Mouse (Mus musculus) limb, embryonic 15.5 days (tissue): ENCODE measurements at regions not wholly inside any gene's neighbourhood (a gene's known extent, or its start where the extent isn't known, plus 50 kb on each side); places are given as distances from the start of the nearest gene placed in this dataset.

Experiments
- ATAC-seq: fragments of 200-750 bp; cut with Nextera tagmentation; 2 replicates; pipeline ENCODE4 v1.8.0; 2017; ENCODE audit warnings: low read depth, moderate TSS enrichment; ENCODE audit not compliant: insufficient number of reproducible peaks, low FRiP score, low TSS enrichment
- H3K27ac ChIP-seq: fragments of 300-500 bp; sonication (generic); 2 replicates; pipeline ENCODE4 v1.5.1; 2015; ENCODE audit warnings: moderate library complexity, mild to moderate bottlenecking, inconsistent platforms
- H3K27me3 ChIP-seq: fragments of 300-500 bp; sonication (generic); 2 replicates; pipeline ENCODE4 v1.6.1; 2015; ENCODE audit warnings: inconsistent platforms
- H3K36me3 ChIP-seq: fragments of 300-500 bp; sonication (generic); 2 replicates; pipeline ENCODE4 v1.6.1; 2015; ENCODE audit warnings: inconsistent platforms
- H3K4me1 ChIP-seq: fragments of 300-500 bp; sonication (generic); 2 replicates; pipeline ENCODE4 v1.6.1; 2015; ENCODE audit warnings: inconsistent platforms
- H3K4me2 ChIP-seq: fragments of 300-500 bp; sonication (generic); 2 replicates; pipeline ENCODE4 v1.6.1; 2015; ENCODE audit warnings: mild to moderate bottlenecking, inconsistent platforms
- H3K4me3 ChIP-seq: fragments of 300-500 bp; sonication (generic); 2 replicates; pipeline ENCODE4 v1.5.1; 2015; ENCODE audit warnings: mild to moderate bottlenecking, inconsistent platforms
- H3K9ac ChIP-seq: fragments of 300-500 bp; sonication (generic); 2 replicates; pipeline ENCODE4 v1.6.1; 2015; ENCODE audit warnings: inconsistent platforms
- H3K9me3 ChIP-seq: fragments of 300-500 bp; sonication (generic); 2 replicates; pipeline ENCODE4 v1.6.1; 2016; ENCODE audit warnings: inconsistent platforms
- WGBS: fragments of 180-500 bp; shearing (Covaris S2); methylation state at CpG from one replicate; pipeline ENCODE4 v1.1.7; 2015; 5-methylcytosine and 5-hydroxymethylcytosine counted together

DNA sequence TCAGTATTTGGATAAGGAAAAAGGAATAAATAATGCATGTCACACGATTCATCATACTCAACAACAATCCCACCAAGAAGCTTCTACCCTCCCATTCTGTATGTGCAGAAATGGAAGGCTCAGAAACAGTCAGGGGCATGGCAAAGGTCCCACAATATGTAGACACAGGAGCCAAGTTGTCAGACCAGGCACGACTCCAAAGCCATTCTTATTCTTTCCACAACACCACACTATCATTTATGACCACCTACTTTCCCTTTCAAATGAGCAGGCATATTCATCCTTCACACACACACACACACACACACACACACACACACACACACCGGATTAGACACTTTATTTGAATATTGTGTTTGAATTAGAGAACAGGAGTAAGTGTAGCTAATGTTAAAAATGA is 232.0 kb downstream of the Rab28 start:
- no peak for ATAC-seq
- H3K27me3 ChIP-seq, result no peaks in the 10 kb centered on the region

DNA sequence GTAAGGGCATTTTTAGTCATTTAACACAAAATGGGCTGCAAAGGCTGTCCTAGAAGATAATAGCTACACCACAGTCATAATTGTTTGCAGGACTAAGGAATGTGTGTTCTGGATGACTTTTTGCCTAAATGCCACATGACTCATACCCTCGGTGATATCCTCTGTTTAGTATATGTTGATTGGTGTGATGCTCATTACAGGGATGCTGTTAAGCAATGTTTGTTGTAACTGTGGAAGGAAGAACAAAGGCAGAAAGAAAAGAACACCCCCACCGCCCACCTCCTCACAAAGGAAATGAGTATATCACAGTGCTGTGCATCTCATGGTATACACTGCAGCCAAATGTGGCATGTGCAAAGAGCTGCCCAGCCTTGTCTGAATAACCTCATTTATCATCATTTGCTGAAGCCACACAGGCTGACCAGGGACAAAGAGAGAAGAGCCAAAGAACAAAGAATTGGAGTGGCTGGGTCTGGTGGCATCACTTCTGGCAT is 262.4 kb downstream of the Rab28 start:
- Histone ChIP-seq H3K4me2 (no peak overlapping the region), H3K36me3 (no peaks in the 10 kb centered on the region), H3K9me3 (no peaks in the 10 kb centered on the region), H3K4me1 (no peaks in the 10 kb centered on the region), H3K27me3 (no peaks in the 10 kb centered on the region), H3K4me3 (no peak overlapping the region), H3K27ac (no peak overlapping the region), H3K9ac (no peak overlapping the region)
- no peak for ATAC-seq
- 58% methylated on average over 2 of the region's 2 CpGs for WGBS

More for the DNA sequence above, 232.0 kb downstream of the Rab28 start:
- Histone ChIP-seq H3K4me3 (no peak overlapping the region), H3K4me1 (no peaks in the 10 kb centered on the region), H3K36me3 (no peaks in the 10 kb centered on the region), H3K9me3 (no peaks in the 10 kb centered on the region), H3K9ac (no peak overlapping the region), H3K27ac (no peak overlapping the region), H3K4me2 (no peak overlapping the region)
- 65% methylated on average over 3 of the region's 3 CpGs for WGBS

DNA sequence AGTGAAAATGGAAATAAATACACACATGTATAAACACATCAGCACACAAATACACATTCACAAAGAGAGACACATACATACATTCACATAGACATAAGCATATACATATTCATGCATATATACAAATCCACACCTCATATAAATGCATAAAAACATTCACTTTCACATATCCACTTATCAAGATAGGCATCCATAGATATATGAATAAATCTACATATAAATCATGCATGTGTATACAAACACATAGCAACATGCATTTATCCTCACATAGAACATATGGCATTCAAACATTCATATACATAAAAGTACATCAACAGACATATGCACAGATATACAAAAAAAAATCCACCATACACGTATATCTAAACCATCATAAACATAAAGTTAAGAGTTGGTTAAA is 266.9 kb downstream of the Rab28 start:
- no peaks in the 10 kb centered on the region for H3K9me3 ChIP-seq
- ATAC-seq, result no peak
- no peak overlapping the region for H3K4me3 ChIP-seq
- no peaks in the 10 kb centered on the region for H3K27me3 ChIP-seq
- H3K27ac ChIP-seq, result no peak overlapping the region
- no peaks in the 10 kb centered on the region for H3K4me1 ChIP-seq
- WGBS, result 76% methylated on average over 1 of the region's 1 CpGs
- no peak overlapping the region for H3K9ac ChIP-seq
- no peak overlapping the region for H3K4me2 ChIP-seq
- no peaks in the 10 kb centered on the region for H3K36me3 ChIP-seq

DNA sequence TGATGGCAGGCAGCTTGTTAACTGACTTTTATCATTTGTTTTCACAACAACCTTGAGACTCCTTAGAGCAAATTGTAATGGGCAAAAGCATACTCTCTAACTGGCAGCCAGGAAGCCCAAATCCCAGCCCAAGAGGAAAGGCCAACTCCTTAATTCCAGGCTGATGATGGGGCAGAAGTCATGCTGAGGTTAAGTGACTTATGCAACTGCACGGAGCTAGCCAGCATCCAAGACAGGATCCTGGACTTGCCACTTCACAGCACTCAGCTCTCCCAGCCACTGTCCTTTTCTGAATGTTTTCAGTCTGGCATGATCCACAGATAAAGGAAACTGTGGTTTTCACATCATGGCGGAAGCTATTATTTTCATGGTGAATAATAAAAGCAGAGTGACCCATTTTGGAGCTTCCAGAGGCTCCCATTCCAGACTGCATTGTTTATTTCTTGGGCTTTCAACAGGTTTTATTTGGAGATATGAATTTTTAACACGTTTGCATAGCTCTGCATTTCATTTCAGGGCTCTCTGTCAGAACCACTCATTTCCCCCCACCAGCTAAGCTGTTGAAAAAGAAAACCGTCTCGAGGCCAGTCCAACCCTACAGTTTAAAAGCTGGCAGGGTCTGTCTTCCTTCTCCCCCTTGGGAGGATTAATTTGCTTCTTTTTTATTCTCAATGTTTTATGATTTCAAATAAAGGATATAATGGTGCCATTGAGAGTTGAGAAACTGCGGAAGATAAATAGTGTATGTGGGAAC is 288.7 kb downstream of the Rab28 start:
- Histone ChIP-seq H3K4me1 (no peaks in the 10 kb centered on the region), H3K36me3 (no peaks in the 10 kb centered on the region), H3K9ac (no peak overlapping the region), H3K27ac (no peak overlapping the region), H3K4me3 (no peak overlapping the region), H3K27me3 (no peaks in the 10 kb centered on the region), H3K4me2 (no peak overlapping the region), H3K9me3 (no peaks in the 10 kb centered on the region)
- 50% methylated on average over 6 of the region's 6 CpGs for WGBS
- no peak for ATAC-seq

DNA sequence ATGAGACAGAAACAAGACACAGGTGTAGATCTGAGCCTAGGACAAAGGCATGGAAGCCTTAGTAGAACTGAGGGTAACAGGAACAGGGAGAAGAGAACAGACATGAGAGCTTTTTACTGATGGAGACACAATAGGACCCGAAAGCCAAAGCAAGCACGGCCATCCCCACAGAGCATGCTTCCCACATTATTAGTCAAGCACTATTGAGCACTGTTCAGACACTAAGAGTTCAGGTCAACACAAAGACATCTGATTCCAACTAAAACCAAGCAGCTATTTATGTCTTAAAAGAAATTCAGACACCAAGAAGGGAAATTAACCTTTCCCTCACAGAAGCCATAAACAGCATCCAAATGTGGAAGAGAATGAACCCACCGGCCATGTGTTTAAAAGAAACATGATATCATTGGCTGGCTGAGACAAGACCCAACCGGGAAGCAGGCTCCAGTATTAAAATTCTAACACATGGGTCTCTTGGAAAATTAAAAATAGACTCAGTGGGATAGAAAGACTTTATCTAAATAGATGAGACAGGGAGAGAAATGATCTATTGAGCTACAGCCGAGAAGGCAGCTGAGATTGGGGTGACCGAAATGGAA is 298.8 kb downstream of the Rab28 start:
- no peaks in the 10 kb centered on the region for H3K36me3 ChIP-seq
- 54% methylated on average over 6 of the region's 6 CpGs for WGBS
- no peak for ATAC-seq

DNA sequence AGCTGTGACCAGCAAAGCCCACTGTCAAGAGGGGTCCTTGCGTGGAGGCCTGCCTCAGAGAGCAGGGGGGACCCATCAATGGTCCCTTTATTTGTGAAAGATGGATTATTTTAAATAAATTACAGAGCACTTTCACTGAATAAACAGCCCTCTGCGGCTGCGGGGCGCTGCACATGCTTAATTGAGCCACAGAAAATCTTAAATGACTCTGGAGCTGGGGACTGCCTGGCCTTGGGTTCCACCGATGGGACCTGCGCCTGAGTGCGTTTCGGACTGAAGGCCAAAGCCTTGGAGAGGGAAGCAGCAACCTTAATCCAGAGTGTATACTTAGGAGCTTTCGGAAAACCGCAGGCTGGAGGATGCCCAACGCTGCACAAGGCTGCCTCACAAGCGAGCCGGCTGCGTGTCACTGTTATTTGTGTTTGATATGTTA is 315.1 kb downstream of the Rab28 start:
- 53% methylated on average over 14 of the region's 14 CpGs for WGBS
- no peak overlapping the region for H3K4me2 ChIP-seq
- no peaks in the 10 kb centered on the region for H3K9me3 ChIP-seq
- H3K9ac ChIP-seq, result no peak overlapping the region
- 0 out of 2 replicates have a peak, but pooled peaks cover 2% of the 10 kb centered on the region for H3K4me1 ChIP-seq
- no peak overlapping the region for H3K4me3 ChIP-seq
- no peaks in the 10 kb centered on the region for H3K36me3 ChIP-seq
- H3K27me3 ChIP-seq, result no peaks in the 10 kb centered on the region
- no peak overlapping the region for H3K27ac ChIP-seq
- peak; percentile 52; the same call in 1 of the 2 replicates for ATAC-seq

More for the DNA sequence above, 298.8 kb downstream of the Rab28 start:
- Histone ChIP-seq H3K27me3 (no peaks in the 10 kb centered on the region), H3K27ac (no peak overlapping the region), H3K9ac (no peak overlapping the region), H3K9me3 (no peaks in the 10 kb centered on the region), H3K4me3 (no peak overlapping the region), H3K4me1 (no peaks in the 10 kb centered on the region), H3K4me2 (no peak overlapping the region)

DNA sequence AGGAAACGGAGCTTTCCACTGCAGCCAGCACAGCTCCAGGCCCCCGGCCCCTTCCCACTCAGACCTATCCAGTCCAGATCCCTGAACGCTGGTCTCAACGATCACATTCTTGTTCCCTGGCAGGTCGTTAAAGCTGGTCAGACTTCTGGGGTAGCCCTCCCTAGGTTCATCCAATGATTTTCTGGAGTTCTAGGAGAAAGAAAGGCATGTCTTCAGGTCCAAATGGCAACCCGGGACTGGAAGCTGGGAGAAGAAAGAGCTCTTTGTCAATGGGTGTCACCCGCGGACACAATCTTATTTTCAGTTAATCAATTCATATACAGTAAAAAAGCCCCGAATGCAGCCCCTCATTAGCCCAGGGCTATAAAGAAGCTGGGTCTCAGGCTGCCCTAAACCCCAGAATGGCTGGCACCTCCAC is 315.8 kb downstream of the Rab28 start:
- H3K9ac ChIP-seq, result no peak overlapping the region
- 41% methylated on average over 9 of the region's 9 CpGs for WGBS
- no peaks in the 10 kb centered on the region for H3K36me3 ChIP-seq
- no peak overlapping the region for H3K4me3 ChIP-seq
- H3K9me3 ChIP-seq, result no peaks in the 10 kb centered on the region
- H3K27ac ChIP-seq, result peak overlapping the region; percentile 38; the same call in 1 of the 2 replicates
- H3K27me3 ChIP-seq, result no peaks in the 10 kb centered on the region
- no peak for ATAC-seq
- H3K4me2 ChIP-seq, result no peak overlapping the region
- H3K4me1 ChIP-seq, result 0 out of 2 replicates have a peak, but pooled peaks cover 2% of the 10 kb centered on the region

DNA sequence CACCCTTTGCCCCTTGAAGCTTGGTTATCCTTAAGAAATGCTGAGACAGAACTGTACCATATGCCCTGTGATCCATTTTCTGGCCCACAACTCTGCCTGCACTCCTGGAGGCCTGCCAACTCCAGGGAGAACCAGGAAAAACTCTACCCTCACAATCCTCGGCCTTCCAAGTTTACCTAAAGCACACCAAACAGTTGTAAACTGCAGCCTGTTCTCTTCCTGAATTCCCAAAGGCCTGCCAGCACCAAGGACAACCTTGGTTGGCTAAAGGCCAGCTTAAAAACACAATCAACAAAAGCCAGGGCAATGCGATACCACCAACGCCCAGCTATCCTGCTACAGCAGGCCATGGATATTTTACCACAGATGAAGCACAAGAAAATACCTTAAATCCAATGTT is 334.5 kb downstream of the Rab28 start:
- Histone ChIP-seq H3K4me2 (no peak overlapping the region), H3K9ac (no peak overlapping the region), H3K36me3 (no peaks in the 10 kb centered on the region), H3K9me3 (no peaks in the 10 kb centered on the region), H3K27me3 (no peaks in the 10 kb centered on the region), H3K4me1 (no peaks in the 10 kb centered on the region), H3K27ac (no peak overlapping the region), H3K4me3 (no peak overlapping the region)
- ATAC-seq, result no peak
- 62% methylated on average over 3 of the region's 3 CpGs for WGBS

DNA sequence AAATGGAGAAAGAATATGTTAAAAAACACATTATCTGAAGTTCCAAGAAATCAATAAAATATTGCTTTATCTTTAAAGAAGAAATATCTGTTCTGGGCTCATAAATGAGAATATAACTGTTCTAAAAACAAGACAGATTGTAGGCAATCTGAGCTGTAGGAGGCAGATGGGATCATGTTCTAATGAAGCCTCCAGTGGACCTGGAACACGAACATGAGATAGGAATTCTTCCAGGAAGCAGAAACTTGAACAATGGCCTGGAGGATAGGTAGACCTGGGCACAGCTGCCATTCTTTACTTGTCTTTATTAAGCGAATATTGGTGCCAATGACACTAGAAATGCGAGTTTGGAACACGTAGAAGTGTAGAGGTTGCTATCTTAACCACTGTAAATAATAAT is 336.5 kb downstream of the Rab28 start:
- no peak for ATAC-seq
- Histone ChIP-seq H3K9ac (no peak overlapping the region), H3K4me3 (no peak overlapping the region), H3K27ac (no peak overlapping the region), H3K4me1 (no peaks in the 10 kb centered on the region), H3K27me3 (no peaks in the 10 kb centered on the region), H3K4me2 (no peak overlapping the region), H3K9me3 (no peaks in the 10 kb centered on the region), H3K36me3 (no peaks in the 10 kb centered on the region)
- 78% methylated on average over 4 of the region's 4 CpGs for WGBS

DNA sequence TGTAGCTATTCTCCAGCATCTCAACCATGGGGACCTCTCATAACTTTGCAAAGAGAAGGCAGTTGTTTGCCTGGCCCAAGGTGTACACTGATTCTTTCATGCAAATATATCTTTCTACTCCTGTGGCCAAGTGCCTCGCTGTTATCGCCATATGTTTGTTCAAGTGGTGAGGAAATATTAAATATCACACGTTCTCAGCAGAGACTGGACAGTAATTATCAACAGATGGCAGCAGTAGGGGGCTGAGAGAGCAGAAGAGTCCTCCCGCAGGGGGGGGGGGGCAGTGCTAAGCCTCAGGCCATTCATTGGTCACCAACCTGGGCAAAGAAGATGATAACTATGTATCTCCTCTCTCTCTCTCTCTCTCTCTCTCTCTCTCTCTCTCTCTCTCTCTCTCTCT is 337.6 kb downstream of the Rab28 start:
- H3K4me2 ChIP-seq, result no peak overlapping the region
- H3K27me3 ChIP-seq, result no peaks in the 10 kb centered on the region
- no peak overlapping the region for H3K9ac ChIP-seq
- H3K36me3 ChIP-seq, result no peaks in the 10 kb centered on the region
- no peaks in the 10 kb centered on the region for H3K9me3 ChIP-seq
- no peak for ATAC-seq
- H3K4me3 ChIP-seq, result no peak overlapping the region
- H3K27ac ChIP-seq, result no peak overlapping the region
- H3K4me1 ChIP-seq, result no peaks in the 10 kb centered on the region
- WGBS, result 24% methylated on average over 4 of the region's 4 CpGs

DNA sequence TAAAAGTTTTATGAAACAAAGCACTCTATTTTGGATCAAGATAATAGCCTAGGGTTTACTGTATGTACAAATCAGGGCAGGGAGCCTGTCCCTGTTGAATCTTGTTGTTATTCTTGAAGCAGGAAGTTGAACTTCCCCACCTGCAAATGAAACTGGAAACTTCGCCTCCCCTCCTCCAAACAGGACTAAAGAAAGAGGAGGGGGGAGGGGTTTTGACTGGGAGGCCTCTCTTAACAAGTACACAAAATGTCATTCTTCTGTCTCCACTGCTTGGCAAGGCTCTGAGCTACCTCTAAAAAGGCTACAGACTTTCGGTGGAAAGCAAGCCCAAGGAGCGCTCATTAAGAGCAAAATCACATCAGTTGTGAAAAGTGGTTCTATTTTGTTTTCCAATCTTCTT is 338.1 kb downstream of the Rab28 start:
- no peak for ATAC-seq
- no peak overlapping the region for H3K4me2 ChIP-seq
- no peak overlapping the region for H3K9ac ChIP-seq
- no peak overlapping the region for H3K4me3 ChIP-seq
- H3K27me3 ChIP-seq, result no peaks in the 10 kb centered on the region
- H3K9me3 ChIP-seq, result no peaks in the 10 kb centered on the region
- H3K4me1 ChIP-seq, result no peaks in the 10 kb centered on the region
- H3K27ac ChIP-seq, result no peak overlapping the region
- H3K36me3 ChIP-seq, result no peaks in the 10 kb centered on the region
- WGBS, result 47% methylated on average over 3 of the region's 3 CpGs

DNA sequence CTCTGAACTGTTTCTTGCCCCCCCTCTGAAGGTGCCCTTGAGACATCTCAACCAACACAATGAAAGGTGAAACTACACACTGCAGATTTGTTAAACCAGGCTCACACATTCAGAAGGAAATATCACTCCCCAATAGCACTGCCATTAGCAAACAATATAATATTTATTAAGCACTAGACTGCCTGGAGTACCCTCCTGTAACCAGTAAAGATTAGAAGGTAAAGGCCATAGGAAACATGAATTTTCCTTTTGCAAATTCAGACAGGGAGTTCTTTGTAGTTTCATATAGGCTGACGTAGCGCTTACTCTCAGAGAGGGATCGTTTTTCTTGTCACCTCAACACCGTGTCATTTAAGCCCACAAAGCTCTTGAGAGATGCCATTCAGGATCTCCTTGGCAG is 342.1 kb downstream of the Rab28 start:
- no peaks in the 10 kb centered on the region for H3K27me3 ChIP-seq
- no peak overlapping the region for H3K27ac ChIP-seq
- no peaks in the 10 kb centered on the region for H3K36me3 ChIP-seq
- no peak overlapping the region for H3K9ac ChIP-seq
- no peak overlapping the region for H3K4me3 ChIP-seq
- 63% methylated on average over 4 of the region's 4 CpGs for WGBS
- no peaks in the 10 kb centered on the region for H3K4me1 ChIP-seq
- H3K4me2 ChIP-seq, result no peak overlapping the region
- no peaks in the 10 kb centered on the region for H3K9me3 ChIP-seq
- ATAC-seq, result no peak
